Mouse (Mus musculus): ENCODE results near the gene Nfkb2. TPM values are rescaled to one million over a fixed set of nuclear protein-coding genes. Genes with fewer than 3 reads are reported as not detected.
A peak's percentile ranks its signal among the peaks of the same experiment; 100 is the strongest.

Gene Nfkb2
- polyA plus RNA-seq (2015; fragmentation: Nextera tagmentation; extraction: Ambion mirVana), result 9.1 and 9.8 TPM in 2 replicates

DNA sequence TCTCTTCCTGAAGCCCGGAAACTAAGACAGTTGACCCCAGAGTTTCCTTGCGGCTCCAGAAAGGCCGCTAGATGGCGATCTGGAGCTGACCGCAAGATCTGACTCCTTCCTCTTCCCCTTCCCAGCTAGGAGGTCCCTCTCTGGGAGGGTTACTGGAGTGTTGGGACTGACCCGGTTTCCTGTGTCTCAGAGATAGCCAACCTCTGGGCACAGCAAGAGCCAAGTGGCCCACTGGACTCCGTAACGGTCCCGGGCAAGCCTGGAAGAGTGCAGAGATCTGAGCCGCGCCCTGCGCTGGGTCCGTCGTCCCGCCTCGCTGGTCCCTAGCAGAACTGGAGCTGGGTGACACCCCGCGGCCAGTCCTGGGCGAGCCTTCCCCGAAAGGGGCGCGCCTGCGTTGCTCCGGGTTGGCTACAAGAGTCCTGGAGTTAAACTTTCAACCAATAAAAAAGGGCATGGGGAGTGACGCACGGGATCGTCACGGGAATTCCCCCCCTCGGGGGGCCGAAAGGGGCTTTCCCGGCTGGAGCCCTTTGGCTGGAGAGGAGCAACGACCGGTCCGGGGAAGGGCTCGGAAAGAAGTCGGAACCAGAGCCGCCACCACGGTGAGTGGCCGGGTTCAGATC, at the start of gene Nfkb2:
TSS of gene Nfkb2 (plus strand) at position 105 of the 626 bp plus-strand sequence.
- H3K27me3 ChIP-seq (replicated peaks; ENCODE audit: control insufficient read depth, insufficient read depth, low read length), result peaks cover 5% of the 10 kb centered on the region; the same call in 1 of the 2 replicates
- H3K9me3 ChIP-seq (ENCODE audit: control insufficient read depth, low read length), result no peaks in the 10 kb centered on the region
- H3K27ac ChIP-seq (ENCODE audit: low read length), result peak within 1 kb of the TSS; percentile 83
- H3K4me3 ChIP-seq (ENCODE audit: low read length), result peak within 1 kb of the TSS; percentile 81
- peak within 1 kb of the TSS; percentile 98 for H3K4me2 ChIP-seq (ENCODE audit: low read depth, low read length)
- H3K9ac ChIP-seq (ENCODE audit: low read depth, low read length), result peak within 1 kb of the TSS; percentile 79
- WGBS, result under 1% methylated on average over 39 of the region's 39 CpGs
- no peaks in the 10 kb centered on the region for H3K36me3 ChIP-seq (ENCODE audit: control insufficient read depth, insufficient read depth, low read length)
- peaks cover 25% of the 10 kb centered on the region for H3K4me1 ChIP-seq (ENCODE audit: control insufficient read depth, insufficient read depth, low read length)
- peak; percentile 94 for ATAC-seq

DNA sequence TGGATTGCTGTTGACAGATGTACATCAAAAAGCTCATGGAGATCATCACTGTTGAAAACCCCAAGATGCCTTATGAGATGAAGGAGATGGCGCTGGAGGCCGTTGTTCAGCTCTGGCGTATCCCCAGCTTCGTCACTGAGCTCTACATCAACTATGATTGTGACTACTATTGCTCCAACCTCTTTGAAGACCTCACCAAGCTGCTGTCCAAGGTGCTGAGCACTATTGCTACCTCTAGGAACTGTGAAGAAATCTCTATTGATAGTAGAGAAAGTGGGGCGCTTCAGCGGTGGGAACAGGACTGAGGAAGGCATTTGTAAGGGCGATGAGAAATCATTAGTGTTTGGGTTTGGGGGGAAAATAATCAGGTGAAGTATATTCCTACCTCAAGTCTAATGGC, 39.4 kb upstream of the Nfkb2 start:
- Histone ChIP-seq H3K36me3 (ENCODE audit: control insufficient read depth, insufficient read depth, low read length) (0 out of 2 replicates have a peak, but pooled peaks cover 17% of the 10 kb centered on the region), H3K27me3 (replicated peaks; ENCODE audit: control insufficient read depth, insufficient read depth, low read length) (no peaks in the 10 kb centered on the region), H3K4me3 (ENCODE audit: low read length) (no peak overlapping the region), H3K4me2 (ENCODE audit: low read depth, low read length) (no peak overlapping the region), H3K9ac (ENCODE audit: low read depth, low read length) (no peak overlapping the region), H3K4me1 (ENCODE audit: control insufficient read depth, insufficient read depth, low read length) (no peaks in the 10 kb centered on the region), H3K27ac (ENCODE audit: low read length) (no peak overlapping the region), H3K9me3 (ENCODE audit: control insufficient read depth, low read length) (no peaks in the 10 kb centered on the region)
- ATAC-seq, result no peak
- 91% methylated on average over 7 of the region's 7 CpGs for WGBS

DNA sequence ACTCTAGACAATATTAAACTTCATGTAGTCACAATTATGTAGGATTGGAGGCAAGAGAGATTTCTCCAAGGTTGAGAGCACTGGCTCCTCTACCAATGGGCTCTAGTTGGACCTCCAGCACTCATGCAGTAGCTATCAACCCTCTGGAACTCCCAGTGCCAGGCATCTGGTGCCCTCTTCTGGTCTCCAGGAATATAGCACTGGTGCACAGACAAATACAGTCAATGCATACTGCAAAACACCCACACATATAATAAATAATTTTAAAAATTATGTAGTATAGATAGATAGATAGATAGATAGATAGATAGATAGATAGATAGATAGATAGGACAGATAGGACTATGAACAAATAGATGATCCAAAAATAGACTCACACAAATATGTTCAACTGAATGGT, 28.8 kb upstream of the Nfkb2 start:
- no peak overlapping the region for H3K4me2 ChIP-seq (ENCODE audit: low read depth, low read length)
- H3K9me3 ChIP-seq (ENCODE audit: control insufficient read depth, low read length), result no peaks in the 10 kb centered on the region
- H3K9ac ChIP-seq (ENCODE audit: low read depth, low read length), result no peak overlapping the region
- H3K36me3 ChIP-seq (ENCODE audit: control insufficient read depth, insufficient read depth, low read length), result peaks cover 15% of the 10 kb centered on the region
- no peak for ATAC-seq
- H3K27ac ChIP-seq (ENCODE audit: low read length), result no peak overlapping the region
- H3K27me3 ChIP-seq (replicated peaks; ENCODE audit: control insufficient read depth, insufficient read depth, low read length), result no peaks in the 10 kb centered on the region
- H3K4me1 ChIP-seq (ENCODE audit: control insufficient read depth, insufficient read depth, low read length), result no peaks in the 10 kb centered on the region
- no peak overlapping the region for H3K4me3 ChIP-seq (ENCODE audit: low read length)

DNA sequence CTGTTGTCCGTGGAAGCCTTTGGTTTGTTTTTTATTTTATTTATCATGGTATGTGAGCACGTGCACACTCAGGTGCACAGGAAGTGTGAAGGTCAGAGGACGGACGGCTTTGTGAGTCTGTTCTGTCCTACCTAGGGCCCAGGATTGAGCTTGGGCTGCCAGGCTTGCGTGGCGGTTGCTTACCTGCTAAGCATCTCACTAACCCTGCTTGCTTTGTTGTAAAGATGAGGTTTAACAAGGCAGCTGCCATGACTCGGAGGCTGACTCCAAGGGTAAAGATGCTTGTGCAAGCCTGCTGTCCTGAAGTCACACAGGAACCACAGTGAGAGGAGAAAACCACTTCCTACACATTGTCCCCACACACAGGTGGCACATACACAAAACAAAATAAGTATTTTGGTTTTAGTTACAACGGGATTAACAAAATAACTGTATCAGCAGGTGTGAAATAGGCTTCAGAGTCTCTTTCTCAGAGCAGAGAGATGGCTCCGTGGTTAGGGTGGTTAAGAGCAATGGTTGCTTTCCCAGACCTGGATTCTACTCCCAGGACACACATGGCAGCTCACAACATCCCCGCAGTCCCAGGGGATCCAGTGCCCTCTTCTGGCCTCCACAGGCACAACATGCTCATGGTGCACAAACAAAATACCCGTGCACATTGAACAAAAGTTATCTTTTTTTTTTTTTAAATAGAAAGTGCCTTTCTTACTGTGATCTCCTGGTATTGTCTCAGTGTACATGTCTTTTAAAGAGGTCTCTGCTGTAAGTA, 21.9 kb upstream of the Nfkb2 start:
- Histone ChIP-seq H3K4me1 (ENCODE audit: control insufficient read depth, insufficient read depth, low read length) (no peaks in the 10 kb centered on the region), H3K36me3 (ENCODE audit: control insufficient read depth, insufficient read depth, low read length) (peaks cover 13% of the 10 kb centered on the region), H3K4me2 (ENCODE audit: low read depth, low read length) (no peak overlapping the region), H3K4me3 (ENCODE audit: low read length) (no peak overlapping the region), H3K27me3 (replicated peaks; ENCODE audit: control insufficient read depth, insufficient read depth, low read length) (no peaks in the 10 kb centered on the region), H3K27ac (ENCODE audit: low read length) (no peak overlapping the region), H3K9ac (ENCODE audit: low read depth, low read length) (no peak overlapping the region), H3K9me3 (ENCODE audit: control insufficient read depth, low read length) (no peaks in the 10 kb centered on the region)
- 91% methylated on average over 11 of the region's 11 CpGs for WGBS
- ATAC-seq, result no peak

DNA sequence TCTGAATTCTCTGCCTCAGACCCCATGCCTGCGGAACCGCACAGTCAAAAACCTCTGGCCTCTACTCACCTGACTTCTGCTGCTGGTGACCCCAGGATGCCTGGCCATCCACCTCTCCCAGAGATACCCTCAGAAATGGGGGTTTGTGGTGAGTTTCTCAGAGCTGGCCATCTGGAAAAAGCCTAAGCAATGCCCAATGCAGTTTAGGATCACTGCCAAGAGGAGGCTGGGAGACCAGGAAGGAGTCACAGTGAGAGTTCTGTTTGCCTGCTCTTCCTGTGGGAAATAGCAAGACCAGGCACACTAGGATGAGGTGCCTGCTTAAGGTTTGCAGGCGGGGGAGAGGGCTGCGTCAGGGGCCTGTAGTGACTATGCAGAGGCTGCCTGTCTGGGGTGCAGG, 19.4 kb upstream of the Nfkb2 start:
- Histone ChIP-seq H3K4me3 (ENCODE audit: low read length) (no peak overlapping the region), H3K9me3 (ENCODE audit: control insufficient read depth, low read length) (no peaks in the 10 kb centered on the region), H3K4me1 (ENCODE audit: control insufficient read depth, insufficient read depth, low read length) (no peaks in the 10 kb centered on the region), H3K27ac (ENCODE audit: low read length) (no peak overlapping the region), H3K9ac (ENCODE audit: low read depth, low read length) (no peak overlapping the region), H3K27me3 (replicated peaks; ENCODE audit: control insufficient read depth, insufficient read depth, low read length) (no peaks in the 10 kb centered on the region), H3K36me3 (ENCODE audit: control insufficient read depth, insufficient read depth, low read length) (peaks cover 11% of the 10 kb centered on the region), H3K4me2 (ENCODE audit: low read depth, low read length) (no peak overlapping the region)
- 96% methylated on average over 4 of the region's 4 CpGs for WGBS
- no peak for ATAC-seq

DNA sequence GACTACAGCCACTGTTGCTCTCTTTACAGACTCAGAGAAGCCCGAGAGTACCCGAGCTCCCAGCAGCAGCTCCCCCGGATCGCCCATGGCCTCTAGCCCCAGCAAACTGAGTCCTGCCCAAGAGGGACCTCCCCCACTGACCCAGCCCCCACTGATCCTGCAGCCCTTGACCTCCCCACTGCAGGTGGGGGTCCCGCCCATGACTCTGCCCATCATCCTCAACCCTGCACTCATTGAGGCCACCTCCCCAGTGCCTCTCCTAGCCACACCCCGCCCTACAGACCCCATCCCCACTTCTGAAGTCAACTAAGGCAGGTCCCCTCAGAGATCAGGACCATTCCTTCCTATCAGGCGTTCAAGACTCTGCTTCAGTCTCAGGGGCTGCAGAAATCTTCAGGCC, 18.5 kb upstream of the Nfkb2 start:
- Histone ChIP-seq H3K4me2 (ENCODE audit: low read depth, low read length) (no peak overlapping the region), H3K36me3 (ENCODE audit: control insufficient read depth, insufficient read depth, low read length) (peaks cover 11% of the 10 kb centered on the region), H3K4me1 (ENCODE audit: control insufficient read depth, insufficient read depth, low read length) (no peaks in the 10 kb centered on the region), H3K9ac (ENCODE audit: low read depth, low read length) (no peak overlapping the region), H3K27ac (ENCODE audit: low read length) (no peak overlapping the region), H3K27me3 (replicated peaks; ENCODE audit: control insufficient read depth, insufficient read depth, low read length) (no peaks in the 10 kb centered on the region), H3K9me3 (ENCODE audit: control insufficient read depth, low read length) (no peaks in the 10 kb centered on the region), H3K4me3 (ENCODE audit: low read length) (no peak overlapping the region)
- WGBS, result 88% methylated on average over 7 of the region's 7 CpGs
- ATAC-seq, result no peak

DNA sequence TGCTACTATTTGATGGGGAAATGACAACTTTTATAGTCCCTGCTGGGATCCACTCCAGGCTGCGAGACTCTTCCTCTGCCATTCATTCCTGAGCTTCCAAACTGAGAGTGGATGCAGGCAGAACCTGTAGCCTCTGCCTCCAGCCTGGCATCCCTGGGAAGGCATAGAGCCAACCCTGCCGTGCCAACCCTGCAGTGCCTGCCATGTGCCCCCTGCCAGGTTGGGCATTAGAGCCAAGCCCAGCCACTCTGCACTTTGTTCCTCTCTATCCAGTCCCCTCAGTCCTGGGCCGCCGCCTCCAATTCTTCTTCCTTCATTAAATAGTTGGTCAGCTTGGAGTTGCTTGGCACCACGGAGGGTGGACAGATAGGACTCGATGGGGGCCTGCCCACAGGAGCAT, 18.1 kb upstream of the Nfkb2 start:
- Histone ChIP-seq H3K27me3 (replicated peaks; ENCODE audit: control insufficient read depth, insufficient read depth, low read length) (no peaks in the 10 kb centered on the region), H3K9me3 (ENCODE audit: control insufficient read depth, low read length) (no peaks in the 10 kb centered on the region), H3K27ac (ENCODE audit: low read length) (no peak overlapping the region), H3K4me1 (ENCODE audit: control insufficient read depth, insufficient read depth, low read length) (no peaks in the 10 kb centered on the region), H3K4me3 (ENCODE audit: low read length) (no peak overlapping the region), H3K9ac (ENCODE audit: low read depth, low read length) (no peak overlapping the region), H3K36me3 (ENCODE audit: control insufficient read depth, insufficient read depth, low read length) (peaks cover 11% of the 10 kb centered on the region), H3K4me2 (ENCODE audit: low read depth, low read length) (no peak overlapping the region)
- 82% methylated on average over 6 of the region's 6 CpGs for WGBS
- no peak for ATAC-seq

DNA sequence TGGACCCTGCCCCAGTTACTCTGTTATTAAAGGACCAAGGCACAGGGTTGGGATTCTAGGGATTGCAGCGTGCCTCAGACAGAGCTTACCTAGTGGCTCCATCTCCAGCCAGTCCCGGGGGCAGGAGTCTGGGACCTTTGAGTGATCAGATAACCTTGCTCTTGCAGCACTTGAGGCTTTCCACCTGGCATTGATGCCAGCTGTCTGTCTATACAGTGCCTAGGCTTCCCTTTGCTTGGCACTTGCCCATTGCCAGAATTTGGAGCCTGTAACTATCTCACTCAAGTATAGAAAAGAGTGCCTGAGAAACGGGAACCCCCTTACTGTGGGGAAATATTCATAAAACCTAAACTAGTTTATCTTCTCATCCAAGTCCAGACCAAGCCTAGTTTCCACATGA, 17.2 kb upstream of the Nfkb2 start:
- Histone ChIP-seq H3K36me3 (ENCODE audit: control insufficient read depth, insufficient read depth, low read length) (peaks cover 11% of the 10 kb centered on the region), H3K9ac (ENCODE audit: low read depth, low read length) (no peak overlapping the region), H3K4me3 (ENCODE audit: low read length) (no peak overlapping the region), H3K4me1 (ENCODE audit: control insufficient read depth, insufficient read depth, low read length) (no peaks in the 10 kb centered on the region), H3K9me3 (ENCODE audit: control insufficient read depth, low read length) (no peaks in the 10 kb centered on the region), H3K27ac (ENCODE audit: low read length) (no peak overlapping the region), H3K4me2 (ENCODE audit: low read depth, low read length) (no peak overlapping the region), H3K27me3 (replicated peaks; ENCODE audit: control insufficient read depth, insufficient read depth, low read length) (no peaks in the 10 kb centered on the region)
- ATAC-seq, result no peak
- WGBS, result 92% methylated on average over 3 of the region's 3 CpGs

DNA sequence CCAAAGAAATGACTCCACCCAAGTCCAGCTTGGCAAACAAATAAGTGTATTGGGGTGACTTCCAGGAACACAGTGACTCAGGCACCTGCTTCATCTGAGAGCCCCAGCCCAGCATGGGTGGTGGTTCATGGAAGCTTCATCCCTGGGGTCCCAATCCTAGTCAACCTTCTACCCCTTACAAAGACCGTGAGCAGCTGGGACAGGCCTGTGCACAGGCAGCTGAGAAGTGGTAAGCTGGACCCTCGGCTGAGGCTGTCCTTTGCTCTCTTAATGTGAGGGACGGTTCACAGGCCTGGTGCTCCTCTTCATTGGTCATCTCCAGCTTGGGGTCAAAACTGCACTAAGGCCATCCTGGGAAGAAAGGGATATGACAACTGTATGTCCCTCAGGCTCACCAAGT, 16.6 kb upstream of the Nfkb2 start:
- WGBS, result 85% methylated on average over 3 of the region's 3 CpGs
- Histone ChIP-seq H3K9me3 (ENCODE audit: control insufficient read depth, low read length) (no peaks in the 10 kb centered on the region), H3K36me3 (ENCODE audit: control insufficient read depth, insufficient read depth, low read length) (peaks cover 5% of the 10 kb centered on the region), H3K27ac (ENCODE audit: low read length) (no peak overlapping the region), H3K4me3 (ENCODE audit: low read length) (no peak overlapping the region), H3K4me1 (ENCODE audit: control insufficient read depth, insufficient read depth, low read length) (no peaks in the 10 kb centered on the region), H3K9ac (ENCODE audit: low read depth, low read length) (no peak overlapping the region), H3K4me2 (ENCODE audit: low read depth, low read length) (no peak overlapping the region), H3K27me3 (replicated peaks; ENCODE audit: control insufficient read depth, insufficient read depth, low read length) (no peaks in the 10 kb centered on the region)
- no peak for ATAC-seq

All from intestine, embryonic 16.5 days (tissue).